Mouse (Mus musculus) kidney, postnatal 0 days (tissue): ENCODE measurements around the gene Gdf9. TPM values are rescaled to one million over a fixed set of nuclear protein-coding genes. Genes with fewer than 3 reads are reported as not detected.

Experiments
- ATAC-seq: fragments of 200-750 bp; cut with Nextera tagmentation; replicated peaks from 2 replicates; pipeline ENCODE4 v1.8.0; 2017; ENCODE audit warnings: low read depth, moderate number of reproducible peaks, moderate TSS enrichment, moderate library complexity; ENCODE audit not compliant: low FRiP score
- DNase-seq: peaks from one replicate; pipeline ENCODE4 v3.0.0-alpha.2; 2016; ENCODE audit warnings: low spot score
- H3K27ac ChIP-seq: fragments of 300-500 bp; sonication (generic); 2 replicates; pipeline ENCODE4 v1.5.1; 2014; ENCODE audit warnings: mild to moderate bottlenecking
- H3K27me3 ChIP-seq: fragments of 300-500 bp; sonication (generic); 2 replicates; pipeline ENCODE4 v1.6.1; 2014; ENCODE audit warnings: low read length, mixed read lengths; ENCODE audit not compliant: insufficient read depth
- H3K36me3 ChIP-seq: fragments of 300-500 bp; sonication (generic); 2 replicates; pipeline ENCODE4 v1.6.1; 2014; ENCODE audit warnings: low read length, mixed read lengths; ENCODE audit not compliant: insufficient read depth
- H3K4me1 ChIP-seq: fragments of 300-500 bp; sonication (generic); replicated peaks from 2 replicates; pipeline ENCODE4 v1.6.1; 2014; ENCODE audit warnings: antibody characterized with exemption, low read length, mixed read lengths; ENCODE audit not compliant: insufficient read depth
- H3K4me2 ChIP-seq: fragments of 300-500 bp; sonication (generic); 2 replicates; pipeline ENCODE4 v1.6.1; 2014; ENCODE audit warnings: mild to moderate bottlenecking, low read length, moderate library complexity, mixed read lengths
- H3K4me3 ChIP-seq: fragments of 300-500 bp; sonication (generic); replicated peaks from 2 replicates; pipeline ENCODE4 v1.5.1; 2014; ENCODE audit warnings: low read depth, low read length
- H3K9ac ChIP-seq: fragments of 300-500 bp; sonication (generic); 2 replicates; pipeline ENCODE4 v1.6.1; 2014; ENCODE audit warnings: low read depth, low read length
- H3K9me3 ChIP-seq: fragments of 300-500 bp; sonication (generic); replicated peaks from 2 replicates; pipeline ENCODE4 v1.6.1; 2016; ENCODE audit warnings: low read length, inconsistent platforms, mixed read lengths
- CTCF ChIP-seq: IDR thresholded peaks from 2 replicates; pipeline ENCODE4 v1.5.1; 2016; ENCODE audit warnings: antibody characterized with exemption, low read depth, mild to moderate bottlenecking, moderate library complexity
- WGBS: fragments of 180-500 bp; shearing (Covaris S2); extraction: QIAGEN DNeasy Blood & Tissue Kit; methylation state at CpG from one replicate; pipeline ENCODE4 v1.1.7; 2014; 5-methylcytosine and 5-hydroxymethylcytosine counted together
- polyA plus RNA-seq: library from polyadenylated mRNA; unstranded; fragments of >200 nt; fragmentation: Nextera tagmentation; extraction: Ambion mirVana; gene quantifications from 2 replicates; pipeline ENCODE4 v1.2.1, GENCODE M21; 2015

Gene Gdf9
- 0.57 and 1.0 TPM in 2 replicates for polyA plus RNA-seq

- TF ChIP-seq CTCF = no peak
- H3K36me3 ChIP-seq = 0 out of 2 replicates have a peak, but pooled peaks cover 4% of the 10 kb centered on the region
- H3K27me3 ChIP-seq = no peaks in the 10 kb centered on the region
- under 1% methylated on average over 44 of the region's 44 CpGs for WGBS
- peak within 1 kb of the TSS; percentile 93 for H3K9ac ChIP-seq
- DNase-seq (peak; percentile 100), ATAC-seq (peak; percentile 94)
- H3K4me2 ChIP-seq = peak within 1 kb of the TSS; percentile 87
- H3K27ac ChIP-seq = peak within 1 kb of the TSS; percentile 88
- H3K4me3 ChIP-seq = peak within 1 kb of the TSS; percentile 92
- peaks cover 7% of the 10 kb centered on the region for H3K4me1 ChIP-seq
- H3K9me3 ChIP-seq = no peaks in the 10 kb centered on the region
Measured at GRCm38 (mm10) chr11:53430670-53431346, at the start of gene Gdf9, which contains the start of gene Uqcrq. TSS of gene Gdf9 (plus strand) at chr11:53431023. TSS of gene Uqcrq (minus strand) at chr11:53430831.

GRCm38 (mm10) chr11:53383758-53384428 is 46.9 kb upstream of the Gdf9 start:
- Histone ChIP-seq H3K36me3 (peaks cover 24% of the 10 kb centered on the region), H3K4me3 (no peak overlapping the region), H3K27me3 (no peaks in the 10 kb centered on the region), H3K9ac (no peak overlapping the region), H3K4me2 (no peak overlapping the region), H3K9me3 (no peaks in the 10 kb centered on the region), H3K4me1 (no peaks in the 10 kb centered on the region), H3K27ac (no peak overlapping the region)
- whole genome bisulfite sequencing = 89% methylated on average over 2 of the region's 2 CpGs
- DNase-seq = no peak
- ATAC-seq = no peak
- no peak for TF ChIP-seq CTCF

DNA sequence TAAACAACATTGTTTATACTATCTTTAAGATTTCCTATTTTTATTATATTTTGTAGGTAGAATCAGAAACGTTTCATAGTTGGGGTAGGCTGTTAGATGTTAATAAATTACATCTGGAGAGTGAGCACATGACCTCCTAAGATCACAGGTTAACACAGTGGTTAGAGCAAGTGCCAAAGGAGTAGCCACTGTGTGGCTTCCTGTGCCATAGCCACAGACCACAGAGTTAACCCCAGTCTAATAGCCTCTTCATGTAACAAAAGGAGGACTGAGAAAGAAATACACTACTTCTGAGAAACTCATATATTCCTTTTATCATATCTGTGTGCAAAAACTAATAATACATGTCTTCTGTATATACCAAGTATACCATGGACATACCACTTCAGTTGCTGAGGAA is 37.0 kb upstream of the Gdf9 start:
- Histone ChIP-seq H3K9ac (no peak overlapping the region), H3K27ac (no peak overlapping the region), H3K9me3 (no peaks in the 10 kb centered on the region), H3K4me2 (no peak overlapping the region), H3K36me3 (peaks cover 14% of the 10 kb centered on the region), H3K4me3 (no peak overlapping the region), H3K27me3 (no peaks in the 10 kb centered on the region), H3K4me1 (no peaks in the 10 kb centered on the region)
- TF ChIP-seq CTCF = no peak
- 70% methylated on average over 1 of the region's 1 CpGs for WGBS
- no peak for DNase-seq
- no peak for ATAC-seq

DNA sequence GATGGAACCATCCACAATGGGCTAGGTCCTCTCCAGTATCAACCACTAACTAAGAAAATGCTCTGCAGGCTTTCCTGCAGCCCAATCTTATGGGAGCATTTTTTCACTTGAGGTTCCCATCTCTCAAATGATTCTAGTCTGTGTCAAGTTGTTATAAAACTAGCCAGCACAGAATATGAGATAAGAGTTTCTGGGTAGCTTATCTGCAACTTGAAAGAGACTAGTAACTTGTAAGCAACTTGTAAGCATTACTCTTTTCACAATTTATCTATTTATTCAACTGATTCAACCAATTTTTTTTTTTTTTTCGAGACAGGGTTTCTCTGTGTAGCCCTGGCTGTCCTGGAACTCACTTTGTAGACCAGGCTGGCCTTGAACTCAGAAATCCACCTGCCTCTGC is 27.2 kb upstream of the Gdf9 start:
- no peak overlapping the region for H3K9ac ChIP-seq
- no peak overlapping the region for H3K4me3 ChIP-seq
- H3K36me3 ChIP-seq = peaks cover 58% of the 10 kb centered on the region
- DNase-seq = no peak
- no peak overlapping the region for H3K27ac ChIP-seq
- no peaks in the 10 kb centered on the region for H3K9me3 ChIP-seq
- 89% methylated on average over 1 of the region's 1 CpGs for WGBS
- no peak for TF ChIP-seq CTCF
- H3K4me1 ChIP-seq = no peaks in the 10 kb centered on the region
- ATAC-seq = no peak
- no peak overlapping the region for H3K4me2 ChIP-seq
- H3K27me3 ChIP-seq = no peaks in the 10 kb centered on the region

- H3K9me3 ChIP-seq = no peaks in the 10 kb centered on the region
- H3K9ac ChIP-seq = no peak overlapping the region
- ATAC-seq (no peak), DNase-seq (peak; percentile 68)
- H3K36me3 ChIP-seq = peaks cover 58% of the 10 kb centered on the region
- no peaks in the 10 kb centered on the region for H3K27me3 ChIP-seq
- H3K4me1 ChIP-seq = no peaks in the 10 kb centered on the region
- H3K4me3 ChIP-seq = no peak overlapping the region
- peak; percentile 74 for TF ChIP-seq CTCF
- no peak overlapping the region for H3K4me2 ChIP-seq
- no peak overlapping the region for H3K27ac ChIP-seq
Measured at GRCm38 (mm10) chr11:53411738-53412137, 19.1 kb upstream of the Gdf9 start.

GRCm38 (mm10) chr11:53413871-53414270 is 17.0 kb upstream of the Gdf9 start:
- no peak overlapping the region for H3K4me2 ChIP-seq
- H3K36me3 ChIP-seq = peaks cover 66% of the 10 kb centered on the region
- no peaks in the 10 kb centered on the region for H3K9me3 ChIP-seq
- no peak overlapping the region for H3K9ac ChIP-seq
- no peaks in the 10 kb centered on the region for H3K4me1 ChIP-seq
- H3K27me3 ChIP-seq = no peaks in the 10 kb centered on the region
- no peak overlapping the region for H3K4me3 ChIP-seq
- DNase-seq (no peak), ATAC-seq (no peak)
- TF ChIP-seq CTCF = no peak
- no peak overlapping the region for H3K27ac ChIP-seq
- 90% methylated on average over 4 of the region's 4 CpGs for WGBS
